Mouse (Mus musculus) granulocyte monocyte progenitor cell, adult 5-6 weeks (primary cell): ENCODE measurements around the gene Ebf1. TPM values are rescaled to one million over a fixed set of nuclear protein-coding genes. Genes with fewer than 3 reads are reported as not detected.
A peak's percentile ranks its signal among the peaks of the same experiment; 100 is the strongest.

ENCODE experiments used
- ATAC-seq: replicated peaks from 2 replicates; pipeline ENCODE4 v1.8.0; 2016; ENCODE audit warnings: mild to moderate bottlenecking, moderate TSS enrichment, inconsistent platforms; ENCODE audit not compliant: poor library complexity, severe bottlenecking
- total RNA-seq, 2 experiments: library from RNA; stranded (forward) in 1 of 2; stranded (reverse) in 1 of 2; fragments of 200-712, 200-1000 nt in 1 of 2; fragments of >200 nt in 1 of 2; fragmentation: Nextera tagmentation in 1 of 2; gene quantifications; 2 replicates each; pipeline ENCODE4 v1.2.3; 2014 to 2017

Ebf1 gene
- total RNA-seq, 2 experiments from 2014 or later: not detected

GRCm38 (mm10) chr11:44656916-44657315 lies 39.8 kb downstream of the Ebf1 start:
- no peak for ATAC-seq

GRCm38 (mm10) chr11:44657833-44658395 lies 40.8 kb downstream of the Ebf1 start:
- no peak for ATAC-seq

- no peak for ATAC-seq
Measured at GRCm38 (mm10) chr11:44661875-44662274, 44.8 kb downstream of the Ebf1 start.

GRCm38 (mm10) chr11:44663609-44664141 lies 46.6 kb downstream of the Ebf1 start:
- ATAC-seq: no peak

GRCm38 (mm10) chr11:44665156-44665682 lies 48.1 kb downstream of the Ebf1 start:
- ATAC-seq: no peak

GRCm38 (mm10) chr11:44665741-44666531 lies 48.8 kb downstream of the Ebf1 start:
- ATAC-seq: no peak

- ATAC-seq: no peak
Measured at GRCm38 (mm10) chr11:44666741-44667140, 49.6 kb downstream of the Ebf1 start.

- ATAC-seq: no peak
Measured at GRCm38 (mm10) chr11:44681306-44681705, 64.2 kb downstream of the Ebf1 start.

- no peak for ATAC-seq
Measured at GRCm38 (mm10) chr11:44681995-44682394, 64.9 kb downstream of the Ebf1 start.

- ATAC-seq: no peak
Measured at GRCm38 (mm10) chr11:44682703-44683539, 65.8 kb downstream of the Ebf1 start.

GRCm38 (mm10) chr11:44684486-44685076 lies 67.5 kb downstream of the Ebf1 start:
- ATAC-seq: peak; percentile 37; the same call in 1 of the 2 replicates

- no peak for ATAC-seq
Measured at GRCm38 (mm10) chr11:44685129-44685528, 68.0 kb downstream of the Ebf1 start.

GRCm38 (mm10) chr11:44685911-44686361 lies 68.8 kb downstream of the Ebf1 start:
- ATAC-seq: no peak

- ATAC-seq: no peak
Measured at GRCm38 (mm10) chr11:44686378-44686777, 69.3 kb downstream of the Ebf1 start.

GRCm38 (mm10) chr11:44688542-44688941 lies 71.4 kb downstream of the Ebf1 start:
- no peak for ATAC-seq

- no peak for ATAC-seq
Measured at GRCm38 (mm10) chr11:44689571-44690264, 72.6 kb downstream of the Ebf1 start.

GRCm38 (mm10) chr11:44690265-44690572 lies 73.1 kb downstream of the Ebf1 start:
- ATAC-seq: no peak

- ATAC-seq: no peak
Measured at GRCm38 (mm10) chr11:44695416-44695815, 78.3 kb downstream of the Ebf1 start.

GRCm38 (mm10) chr11:44696539-44697201 lies 79.6 kb downstream of the Ebf1 start:
- ATAC-seq: no peak
